ENCODE assay signal across 9 mouse cellular contexts in genomic region chr16:91160679-91161078, GRCm38 (mm10).
DNase-seq lines count a peak whose midpoint lies in the region; ATAC-seq and TF ChIP-seq lines count a peak whose summit lies in the region.
"Had no signal": no experiment of that assay in that cellular context is flagged by ENCODE, and none has a peak within 500 bp of the region (broad histone marks: within the 10 kb centered on the region; RNA-seq: fewer than 3 reads in every experiment).

No protein-coding gene starts in this region.

- no peak for DNase-seq in testis, postnatal 14 days (ENCODE audit: low spot score)
- peak; percentile 20 for DNase-seq in brain, adult 2 months (ENCODE audit: low read depth, low spot score)
- DNase-seq in limb, embryonic 10.5 days (ENCODE audit: low spot score), result peak; percentile 41
- DNase-seq in yolk sac, embryonic 10.5 days (ENCODE audit: low spot score), result no peak

- H3K9me3 ChIP-seq in intestine, postnatal 0 days (ENCODE audit: control insufficient read depth), result no peaks in the 10 kb centered on the region
- H3K9me3 ChIP-seq in intestine, embryonic 16.5 days (ENCODE audit: control insufficient read depth, low read length), result no peaks in the 10 kb centered on the region
- no peaks in the 10 kb centered on the region for H3K9me3 ChIP-seq in limb, embryonic 10.5 days (replicated peaks)
- H3K9me3 ChIP-seq: embryonic facial prominence, embryonic 15.5 days; neural tube, embryonic 12.5 days had no signal

- no peak overlapping the region for H3K4me3 ChIP-seq in intestine, postnatal 0 days (ENCODE audit: low read depth, low read length)
- no peak overlapping the region for H3K4me3 ChIP-seq in intestine, embryonic 16.5 days (ENCODE audit: low read length)
- no peak overlapping the region for H3K4me3 ChIP-seq in testis, adult 2 months (ENCODE audit: control insufficient read depth, low read depth, low read length)
- H3K4me3 ChIP-seq in limb, embryonic 10.5 days, result no peak overlapping the region
- H3K4me3 ChIP-seq: embryonic facial prominence, embryonic 15.5 days; neural tube, embryonic 12.5 days had no signal

- no peak overlapping the region for H3K4me2 ChIP-seq in intestine, postnatal 0 days (replicated peaks; ENCODE audit: low read depth)
- H3K4me2 ChIP-seq in intestine, embryonic 16.5 days (ENCODE audit: low read depth, low read length), result no peak overlapping the region
- H3K4me2 ChIP-seq: embryonic facial prominence, embryonic 15.5 days; neural tube, embryonic 12.5 days had no signal

- TF ChIP-seq POLR2A in testis, adult 2 months (IDR thresholded peaks at IDR 0.05; ENCODE audit: control insufficient read depth, low read depth, low read length), result no peak

- H3K27ac ChIP-seq in intestine, postnatal 0 days (ENCODE audit: low read depth, low read length), result no peak overlapping the region
- H3K27ac ChIP-seq in intestine, embryonic 16.5 days (ENCODE audit: low read length), result no peak overlapping the region
- H3K27ac ChIP-seq in testis, adult 2 months (ENCODE audit: control insufficient read depth, insufficient read depth, low read depth, low read length), result no peak overlapping the region
- no peak overlapping the region for H3K27ac ChIP-seq in limb, embryonic 10.5 days
- H3K27ac ChIP-seq: embryonic facial prominence, embryonic 15.5 days; neural tube, embryonic 12.5 days had no signal

- H3K9ac ChIP-seq in intestine, postnatal 0 days (ENCODE audit: low read depth, low read length), result no peak overlapping the region
- H3K9ac ChIP-seq in intestine, embryonic 16.5 days (ENCODE audit: low read depth, low read length), result no peak overlapping the region
- H3K9ac ChIP-seq: embryonic facial prominence, embryonic 15.5 days; neural tube, embryonic 12.5 days had no signal

- ATAC-seq in intestine, postnatal 0 days, result no peak
- no peak for ATAC-seq in intestine, embryonic 16.5 days

- H3K27me3 ChIP-seq in intestine, postnatal 0 days (replicated peaks; ENCODE audit: control insufficient read depth, insufficient read depth, low read length), result 0 out of 2 replicates have a peak, but pooled peaks cover 4% of the 10 kb centered on the region
- no peaks in the 10 kb centered on the region for H3K27me3 ChIP-seq in intestine, embryonic 16.5 days (replicated peaks; ENCODE audit: control insufficient read depth, insufficient read depth, low read length)
- H3K27me3 ChIP-seq in testis, adult 2 months (ENCODE audit: control insufficient read depth, insufficient read depth, low read length), result no peaks in the 10 kb centered on the region
- H3K27me3 ChIP-seq in limb, embryonic 10.5 days (ENCODE audit: low read depth, poor library complexity, severe bottlenecking), result peaks cover 19% of the 10 kb centered on the region

- no peaks in the 10 kb centered on the region for H3K4me1 ChIP-seq in intestine, postnatal 0 days (replicated peaks; ENCODE audit: control insufficient read depth, insufficient read depth, low read length)
- no peaks in the 10 kb centered on the region for H3K4me1 ChIP-seq in intestine, embryonic 16.5 days (ENCODE audit: control insufficient read depth, insufficient read depth, low read length)
- peaks cover 10% of the 10 kb centered on the region for H3K4me1 ChIP-seq in testis, adult 2 months (ENCODE audit: control insufficient read depth, insufficient read depth, low read length)
- peaks cover 18% of the 10 kb centered on the region; the same call in 1 of the 2 replicates for H3K4me1 ChIP-seq in limb, embryonic 10.5 days
- H3K4me1 ChIP-seq: neural tube, embryonic 12.5 days had no signal

- peak; percentile 71 for TF ChIP-seq CTCF in intestine, postnatal 0 days (IDR thresholded peaks at IDR 0.05; ENCODE audit: low read depth)
- TF ChIP-seq CTCF in testis, adult 2 months (IDR thresholded peaks at IDR 0.05; ENCODE audit: control insufficient read depth, insufficient read depth, insufficient replicate concordance, low read depth, low read length), result peak; percentile 10; the same call in 1 of the 2 replicates

- H3K36me3 ChIP-seq in intestine, postnatal 0 days (ENCODE audit: control insufficient read depth, insufficient read depth), result no peaks in the 10 kb centered on the region
- H3K36me3 ChIP-seq in intestine, embryonic 16.5 days (ENCODE audit: control insufficient read depth, insufficient read depth, low read length), result no peaks in the 10 kb centered on the region
- no peaks in the 10 kb centered on the region for H3K36me3 ChIP-seq in testis, adult 2 months (ENCODE audit: control insufficient read depth, insufficient read depth, low read length)
- no peaks in the 10 kb centered on the region for H3K36me3 ChIP-seq in limb, embryonic 10.5 days
- H3K36me3 ChIP-seq: embryonic facial prominence, embryonic 15.5 days; neural tube, embryonic 12.5 days had no signal

- 15% methylated on average over 8 of the region's 8 CpGs for WGBS in intestine, postnatal 0 days
- 14% methylated on average over 8 of the region's 8 CpGs for WGBS in intestine, embryonic 16.5 days
- 16% methylated on average over 8 of the region's 8 CpGs for WGBS in limb, embryonic 10.5 days

Comparison
In these comparisons a context has a peak if more than half of its experiments do, and no peak if none do; other contexts are left out.
1. DNase-seq: peak in brain, adult 2 months (single experiment) and limb, embryonic 10.5 days (single experiment); none in testis, postnatal 14 days (single experiment) and yolk sac, embryonic 10.5 days (single experiment).